Mouse (Mus musculus) forebrain, embryonic 13.5 days (tissue): ENCODE measurements around the gene Aldh1a1. TPM values are rescaled to one million over a fixed set of nuclear protein-coding genes. Genes with fewer than 3 reads are reported as not detected.

Source experiments
- polyA plus RNA-seq: library from polyadenylated mRNA; unstranded; fragments of >200 nt; fragmentation: Nextera tagmentation; extraction: Ambion mirVana; gene quantifications from 2 replicates; pipeline ENCODE4 v1.2.1, GENCODE M21; 2015

Gene Aldh1a1
- polyA plus RNA-seq, 1 experiment from 2014 or later, result 0.15 TPM

Other genes with a start within 250 kb of the Aldh1a1 start
- gene Anxa1, start 101.8 kb upstream of the Aldh1a1 start, polyA plus RNA-seq, result 1.1 and 1.4 TPM in 2 replicates
- gene Aldh1a7, start 234.8 kb downstream of the Aldh1a1 start, polyA plus RNA-seq, result 0.08 TPM in 2 replicates